Mouse (Mus musculus) midbrain, embryonic 15.5 days (tissue): ENCODE measurements at regions not wholly inside any gene's neighbourhood (a gene's known extent, or its start where the extent isn't known, plus 50 kb on each side); places are given as distances from the start of the nearest gene placed in this dataset.

Experiments
- ATAC-seq: fragments of 200-750 bp; cut with Nextera tagmentation; replicated peaks from 2 replicates; pipeline ENCODE4 v1.8.0; 2017; ENCODE audit warnings: moderate TSS enrichment
- H3K27ac ChIP-seq: fragments of 300-500 bp; sonication (generic); 2 replicates; pipeline ENCODE4 v1.5.1; 2015; ENCODE audit warnings: mild to moderate bottlenecking, inconsistent platforms
- H3K27me3 ChIP-seq: fragments of 300-500 bp; sonication (generic); replicated peaks from 2 replicates; pipeline ENCODE4 v1.6.1; 2015; ENCODE audit warnings: inconsistent platforms
- H3K36me3 ChIP-seq: fragments of 300-500 bp; sonication (generic); replicated peaks from 2 replicates; pipeline ENCODE4 v1.6.1; 2015; ENCODE audit warnings: inconsistent platforms
- H3K4me1 ChIP-seq: fragments of 300-500 bp; sonication (generic); 2 replicates; pipeline ENCODE4 v1.6.1; 2015; ENCODE audit warnings: inconsistent platforms
- H3K4me2 ChIP-seq: fragments of 300-500 bp; sonication (generic); 2 replicates; pipeline ENCODE4 v1.6.1; 2015; ENCODE audit warnings: inconsistent platforms, mild to moderate bottlenecking, moderate library complexity
- H3K4me3 ChIP-seq: fragments of 300-500 bp; sonication (generic); 2 replicates; pipeline ENCODE4 v1.5.1; 2015; ENCODE audit warnings: mild to moderate bottlenecking, inconsistent platforms
- H3K9ac ChIP-seq: fragments of 300-500 bp; sonication (generic); 2 replicates; pipeline ENCODE4 v1.6.1; 2015; ENCODE audit warnings: mild to moderate bottlenecking, inconsistent platforms
- H3K9me3 ChIP-seq: fragments of 300-500 bp; sonication (generic); 2 replicates; pipeline ENCODE4 v1.6.1; 2016; ENCODE audit warnings: inconsistent platforms
- WGBS: fragments of 180-500 bp; shearing (Covaris S2); methylation state at CpG from one replicate; pipeline ENCODE4 v1.1.7; 2015; ENCODE audit warnings: mixed read lengths; 5-methylcytosine and 5-hydroxymethylcytosine counted together

DNA sequence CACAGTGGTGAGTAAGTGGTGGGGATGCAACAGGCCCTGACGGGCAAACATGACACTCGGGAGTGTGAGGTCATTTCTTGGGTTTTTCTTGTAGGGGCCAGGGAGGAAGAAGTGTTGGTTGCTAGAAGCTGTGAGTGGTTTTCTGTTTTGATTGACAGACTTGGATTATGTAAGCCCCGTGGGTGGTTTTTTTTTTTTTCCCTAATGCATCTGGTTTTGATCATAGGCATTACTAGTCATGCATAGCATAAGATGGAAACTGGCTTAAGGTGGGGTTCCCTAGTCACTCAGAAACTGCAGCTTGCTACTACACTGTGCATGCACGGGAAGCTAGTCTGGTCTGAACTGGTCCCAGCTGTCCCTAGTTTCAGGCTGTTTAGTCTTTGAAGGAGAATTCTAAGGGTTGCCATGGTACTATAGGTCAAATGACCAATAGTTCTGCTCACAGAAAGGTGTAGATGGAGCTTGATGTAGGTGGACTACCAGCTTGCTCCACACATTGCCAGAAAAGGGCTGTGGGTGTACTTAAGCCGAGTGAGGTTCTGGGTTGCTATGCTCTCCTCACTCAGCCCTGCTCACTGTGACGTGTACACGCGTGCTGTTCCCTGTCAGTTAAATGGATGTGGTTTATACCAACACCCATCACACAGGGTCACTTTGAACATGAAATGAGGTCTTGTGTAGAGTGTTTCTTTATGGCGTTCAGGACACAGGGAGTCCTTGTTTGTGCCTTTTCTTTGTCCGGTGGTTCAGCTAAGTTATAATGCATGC is 301.9 kb downstream of the Fut8 start:
- Histone ChIP-seq H3K4me2 (no peak overlapping the region), H3K27ac (no peak overlapping the region), H3K4me3 (no peak overlapping the region), H3K9ac (no peak overlapping the region), H3K9me3 (no peaks in the 10 kb centered on the region), H3K36me3 (no peaks in the 10 kb centered on the region), H3K27me3 (no peaks in the 10 kb centered on the region), H3K4me1 (no peaks in the 10 kb centered on the region)
- WGBS = 84% methylated on average over 10 of the region's 10 CpGs
- no peak for ATAC-seq

DNA sequence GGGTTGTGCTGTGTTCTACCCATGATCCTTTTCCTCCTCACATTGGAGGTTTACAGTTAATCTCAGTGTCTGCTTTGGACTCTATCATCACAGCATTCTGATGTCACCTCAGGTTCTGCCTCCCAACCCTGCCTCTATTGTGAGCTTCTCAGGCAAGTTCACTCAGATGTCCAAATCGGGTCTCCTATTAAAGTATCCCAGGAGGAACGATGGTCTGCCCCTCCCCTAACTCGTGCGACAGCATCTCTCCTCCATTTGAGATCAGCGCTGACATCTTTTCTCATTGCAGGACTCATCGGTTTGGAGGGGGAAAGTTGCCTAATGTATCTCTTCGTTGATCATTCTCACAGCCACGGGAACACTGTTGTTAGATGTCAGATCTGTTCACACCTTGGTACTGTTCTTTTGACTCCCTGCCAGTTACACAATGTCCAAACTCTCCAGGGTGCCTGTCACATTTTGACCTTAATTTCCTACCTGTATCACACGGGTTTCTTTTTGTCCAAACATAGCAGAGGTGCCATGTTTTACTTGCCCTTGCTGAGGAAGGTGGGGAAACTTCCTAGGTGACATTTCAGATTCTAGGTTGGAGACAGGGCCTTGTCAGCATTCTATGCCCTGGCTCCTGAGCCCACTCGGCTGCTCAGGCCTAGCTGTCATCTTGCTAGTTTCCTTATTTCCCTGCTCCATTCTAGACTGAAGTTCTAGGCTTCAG is 303.3 kb downstream of the Fut8 start:
- Histone ChIP-seq H3K4me1 (no peaks in the 10 kb centered on the region), H3K4me2 (no peak overlapping the region), H3K27ac (no peak overlapping the region), H3K27me3 (no peaks in the 10 kb centered on the region), H3K36me3 (no peaks in the 10 kb centered on the region), H3K9ac (no peak overlapping the region), H3K9me3 (no peaks in the 10 kb centered on the region), H3K4me3 (no peak overlapping the region)
- WGBS = 90% methylated on average over 10 of the region's 10 CpGs
- ATAC-seq = no peak

DNA sequence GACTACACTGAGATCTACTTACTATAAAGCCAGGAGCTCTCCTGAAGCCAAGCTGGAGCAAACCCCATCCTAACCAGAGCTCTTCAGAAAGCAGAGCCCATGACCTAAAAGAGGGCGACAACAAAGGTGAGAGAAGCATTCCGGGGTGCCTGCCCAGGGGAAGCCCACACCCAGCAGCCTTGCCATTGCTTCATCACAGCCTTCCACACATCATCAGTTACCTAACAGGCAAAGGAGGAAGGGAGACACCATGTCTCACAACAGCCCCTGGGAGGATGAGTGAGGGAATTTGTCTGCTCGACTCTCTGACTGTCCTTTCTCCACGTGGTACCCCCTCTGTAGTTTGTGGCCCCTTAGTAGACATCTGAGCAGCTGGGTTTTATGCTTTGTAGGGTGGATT is 303.9 kb downstream of the Fut8 start:
- Histone ChIP-seq H3K27ac (no peak overlapping the region), H3K4me3 (no peak overlapping the region), H3K9me3 (no peaks in the 10 kb centered on the region), H3K4me2 (no peak overlapping the region), H3K4me1 (no peaks in the 10 kb centered on the region), H3K9ac (no peak overlapping the region), H3K27me3 (no peaks in the 10 kb centered on the region), H3K36me3 (no peaks in the 10 kb centered on the region)
- ATAC-seq = no peak
- 82% methylated on average over 4 of the region's 4 CpGs for WGBS

DNA sequence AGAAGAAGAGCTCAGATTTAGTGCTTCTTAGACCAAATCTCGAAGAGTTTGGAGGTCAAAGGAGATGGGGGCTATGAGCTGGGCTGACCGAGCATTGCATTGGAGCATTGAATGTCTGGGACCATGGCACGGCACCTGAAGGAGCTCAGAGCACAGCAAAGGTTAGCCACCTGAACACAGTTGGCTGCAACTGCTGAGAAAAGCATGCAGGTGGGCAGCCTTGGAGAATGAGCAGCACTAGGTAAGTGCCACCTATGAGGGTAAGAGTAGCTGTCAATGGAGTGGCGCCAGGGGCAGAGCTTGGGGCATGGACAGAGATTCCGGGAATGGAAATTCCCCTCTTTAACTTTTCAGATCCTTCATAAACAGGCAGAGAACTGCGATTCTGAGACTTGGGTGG is 305.7 kb downstream of the Fut8 start:
- H3K27me3 ChIP-seq = no peaks in the 10 kb centered on the region
- 87% methylated on average over 6 of the region's 6 CpGs for WGBS

DNA sequence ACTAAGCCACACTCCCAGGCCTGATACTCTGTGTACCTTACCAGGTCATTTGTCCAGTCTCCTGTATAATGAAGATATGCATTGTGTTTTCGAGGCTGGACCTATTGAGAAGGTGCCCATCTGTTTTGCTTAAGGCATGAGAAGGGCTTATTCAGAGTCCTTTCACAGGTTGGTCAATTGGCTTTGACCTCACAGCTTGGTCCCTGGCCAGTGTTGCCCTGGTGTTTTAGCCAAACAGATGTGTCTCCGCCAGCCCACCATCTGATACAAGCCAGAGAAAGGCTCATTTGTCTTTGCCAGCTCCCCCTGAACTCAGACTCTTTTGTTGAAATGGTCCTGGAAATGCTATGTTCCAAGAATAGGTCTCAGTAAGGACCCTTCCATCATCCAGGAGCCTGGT is 308.2 kb downstream of the Fut8 start:
- no peak for ATAC-seq
- Histone ChIP-seq H3K4me1 (no peaks in the 10 kb centered on the region), H3K9me3 (no peaks in the 10 kb centered on the region), H3K36me3 (no peaks in the 10 kb centered on the region), H3K4me2 (no peak overlapping the region), H3K9ac (no peak overlapping the region), H3K4me3 (no peak overlapping the region), H3K27me3 (no peaks in the 10 kb centered on the region), H3K27ac (no peak overlapping the region)
- WGBS = 71% methylated on average over 2 of the region's 2 CpGs

More for the DNA sequence above, 305.7 kb downstream of the Fut8 start:
- Histone ChIP-seq H3K27ac (no peak overlapping the region), H3K36me3 (no peaks in the 10 kb centered on the region), H3K4me3 (no peak overlapping the region), H3K9ac (no peak overlapping the region), H3K4me1 (no peaks in the 10 kb centered on the region), H3K9me3 (no peaks in the 10 kb centered on the region), H3K4me2 (no peak overlapping the region)
- ATAC-seq = no peak

DNA sequence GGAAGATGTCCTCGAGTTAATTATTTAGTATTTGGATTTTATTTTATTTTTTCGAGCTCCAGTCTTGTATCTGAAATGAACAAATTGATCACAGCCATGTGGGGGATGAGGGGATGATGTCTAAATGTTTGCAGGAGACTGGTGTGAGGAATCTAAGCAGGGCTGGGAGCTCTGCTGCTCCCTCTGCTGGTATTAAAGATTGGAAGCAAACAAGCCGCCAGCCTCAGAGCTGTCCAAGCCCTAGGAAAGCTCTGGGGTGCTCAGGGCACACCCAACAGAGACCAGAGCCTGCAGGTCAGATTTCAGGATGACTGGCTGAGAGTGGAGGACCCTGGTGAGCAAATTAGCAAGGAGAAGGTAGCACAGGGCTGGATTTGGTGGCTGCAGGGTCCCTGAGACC is 330.4 kb downstream of the Fut8 start:
- ATAC-seq = peak; percentile 75
- Histone ChIP-seq H3K36me3 (no peaks in the 10 kb centered on the region), H3K9ac (no peak overlapping the region), H3K27ac (no peak overlapping the region), H3K4me1 (no peaks in the 10 kb centered on the region), H3K4me3 (no peak overlapping the region), H3K9me3 (no peaks in the 10 kb centered on the region), H3K4me2 (no peak overlapping the region), H3K27me3 (no peaks in the 10 kb centered on the region)
- WGBS = 9% methylated on average over 3 of the region's 3 CpGs

DNA sequence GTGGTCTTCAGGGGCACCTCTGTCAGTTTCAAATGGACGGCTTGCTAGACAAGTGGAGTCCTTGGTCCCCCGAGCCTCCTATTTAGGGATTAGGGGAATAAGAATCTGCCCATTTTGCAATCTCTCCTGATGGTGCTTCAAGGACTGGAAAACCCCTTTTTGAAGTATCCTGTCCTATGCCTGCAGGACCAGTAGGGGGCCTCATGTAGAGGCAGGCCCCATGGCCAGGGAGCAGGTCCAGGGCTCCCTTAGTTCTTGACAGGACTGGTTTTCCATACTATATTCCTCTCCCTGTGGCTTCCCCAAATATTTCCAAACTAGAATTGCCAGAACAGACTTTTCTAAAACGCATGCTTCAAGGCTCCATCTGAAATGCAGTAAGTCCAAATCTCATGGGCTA is 332.6 kb downstream of the Fut8 start:
- H3K4me2 ChIP-seq = no peak overlapping the region
- no peak overlapping the region for H3K9ac ChIP-seq
- H3K36me3 ChIP-seq = no peaks in the 10 kb centered on the region
- no peaks in the 10 kb centered on the region for H3K9me3 ChIP-seq
- no peaks in the 10 kb centered on the region for H3K4me1 ChIP-seq
- H3K27me3 ChIP-seq = no peaks in the 10 kb centered on the region
- no peak overlapping the region for H3K4me3 ChIP-seq
- no peak overlapping the region for H3K27ac ChIP-seq
- WGBS = 76% methylated on average over 3 of the region's 3 CpGs
- no peak for ATAC-seq

DNA sequence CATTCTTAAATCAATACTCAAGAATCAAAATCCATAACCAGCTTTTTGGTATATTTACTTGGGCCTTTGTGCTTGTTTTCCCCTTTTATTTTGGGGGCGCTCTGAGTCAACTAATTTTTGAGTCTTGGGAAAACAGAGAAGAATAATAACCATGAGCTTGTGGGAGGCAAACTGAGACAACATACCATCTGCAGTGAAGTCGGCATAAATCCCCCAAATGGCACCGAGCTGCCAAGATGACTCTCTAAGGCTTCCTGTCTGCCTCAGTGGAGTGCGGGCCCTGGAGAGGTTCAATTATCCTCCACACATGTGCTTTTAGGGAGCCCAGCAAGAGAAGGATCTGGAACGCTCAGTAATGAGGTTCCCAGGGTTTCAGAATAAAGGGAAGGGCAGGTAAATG is 333.1 kb downstream of the Fut8 start:
- ATAC-seq = no peak
- Histone ChIP-seq H3K4me2 (no peak overlapping the region), H3K9me3 (no peaks in the 10 kb centered on the region), H3K27me3 (no peaks in the 10 kb centered on the region), H3K27ac (no peak overlapping the region), H3K9ac (no peak overlapping the region), H3K36me3 (no peaks in the 10 kb centered on the region), H3K4me3 (no peak overlapping the region), H3K4me1 (no peaks in the 10 kb centered on the region)
- 80% methylated on average over 5 of the region's 5 CpGs for whole genome bisulfite sequencing

DNA sequence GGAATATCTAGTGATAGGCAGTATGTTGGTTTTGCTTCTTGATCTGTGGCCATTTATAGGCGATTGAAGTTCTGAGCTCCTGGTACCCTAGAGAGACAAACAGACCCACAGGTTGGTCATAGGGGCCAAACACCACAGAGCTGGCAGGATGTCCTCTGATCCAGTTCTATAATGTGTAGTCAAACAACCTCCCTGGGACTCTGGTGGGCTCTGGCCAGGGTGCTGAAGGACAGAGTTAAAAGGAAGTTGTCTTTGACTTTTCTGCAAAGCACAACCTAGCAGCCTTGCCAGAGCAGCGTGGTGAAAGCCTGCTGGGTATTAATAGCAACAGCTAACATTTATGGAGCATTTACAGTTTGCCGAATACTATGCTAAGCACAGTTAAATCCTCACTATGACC is 337.1 kb downstream of the Fut8 start:
- H3K4me3 ChIP-seq = no peak overlapping the region
- no peak overlapping the region for H3K27ac ChIP-seq
- H3K27me3 ChIP-seq = no peaks in the 10 kb centered on the region
- 68% methylated on average over 3 of the region's 3 CpGs for WGBS
- no peak for ATAC-seq
- no peak overlapping the region for H3K4me2 ChIP-seq
- H3K9ac ChIP-seq = no peak overlapping the region
- H3K36me3 ChIP-seq = no peaks in the 10 kb centered on the region
- no peaks in the 10 kb centered on the region for H3K4me1 ChIP-seq
- H3K9me3 ChIP-seq = no peaks in the 10 kb centered on the region

DNA sequence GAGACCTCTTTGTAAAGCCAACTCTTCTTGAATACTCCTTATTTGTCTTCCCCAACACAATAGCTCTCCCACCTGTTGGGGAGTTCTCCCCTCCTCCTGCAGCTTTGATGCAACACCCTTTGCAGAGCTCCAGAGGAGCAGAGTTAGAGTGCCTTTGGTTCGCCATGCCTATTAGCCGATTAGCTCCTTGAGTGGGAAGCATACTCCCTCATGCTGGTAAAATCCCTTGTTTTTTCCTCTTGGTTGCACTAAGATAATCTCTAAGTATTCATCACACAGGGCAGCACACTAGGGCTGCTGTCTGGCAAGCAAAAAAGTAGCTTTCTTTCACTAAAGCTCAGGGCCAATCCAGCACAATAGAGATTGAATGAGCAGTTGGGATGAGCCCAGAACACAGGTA is 350.4 kb downstream of the Fut8 start:
- H3K27me3 ChIP-seq = no peaks in the 10 kb centered on the region
- no peak overlapping the region for H3K27ac ChIP-seq
- no peaks in the 10 kb centered on the region for H3K9me3 ChIP-seq
- no peak overlapping the region for H3K4me3 ChIP-seq
- H3K36me3 ChIP-seq = no peaks in the 10 kb centered on the region
- H3K4me1 ChIP-seq = no peaks in the 10 kb centered on the region
- H3K9ac ChIP-seq = no peak overlapping the region
- no peak for ATAC-seq
- no peak overlapping the region for H3K4me2 ChIP-seq
- 19% methylated on average over 2 of the region's 2 CpGs for WGBS

DNA sequence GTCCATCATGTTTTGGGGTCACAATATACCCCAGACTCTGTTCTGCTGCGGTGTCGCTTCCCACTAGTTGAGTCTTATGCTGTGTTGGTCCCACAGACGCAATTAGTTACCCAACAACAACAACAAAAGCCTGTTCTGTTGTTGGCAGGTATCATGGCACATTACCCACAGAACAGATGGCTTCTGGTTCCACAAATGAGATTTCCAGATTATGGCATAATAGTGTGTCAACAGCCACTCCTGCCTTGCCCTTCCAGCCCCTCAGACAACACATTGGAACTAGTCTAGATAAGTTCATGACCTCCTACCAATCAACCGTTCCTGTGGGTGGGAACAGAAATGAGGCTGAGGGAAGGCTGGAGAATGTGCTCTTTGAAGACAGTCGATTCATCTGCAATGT is 351.5 kb downstream of the Fut8 start:
- Histone ChIP-seq H3K9me3 (no peaks in the 10 kb centered on the region), H3K36me3 (no peaks in the 10 kb centered on the region), H3K4me1 (no peaks in the 10 kb centered on the region), H3K9ac (no peak overlapping the region), H3K4me2 (no peak overlapping the region), H3K27me3 (no peaks in the 10 kb centered on the region), H3K27ac (no peak overlapping the region), H3K4me3 (no peak overlapping the region)
- ATAC-seq = no peak
- WGBS = 79% methylated on average over 5 of the region's 5 CpGs

DNA sequence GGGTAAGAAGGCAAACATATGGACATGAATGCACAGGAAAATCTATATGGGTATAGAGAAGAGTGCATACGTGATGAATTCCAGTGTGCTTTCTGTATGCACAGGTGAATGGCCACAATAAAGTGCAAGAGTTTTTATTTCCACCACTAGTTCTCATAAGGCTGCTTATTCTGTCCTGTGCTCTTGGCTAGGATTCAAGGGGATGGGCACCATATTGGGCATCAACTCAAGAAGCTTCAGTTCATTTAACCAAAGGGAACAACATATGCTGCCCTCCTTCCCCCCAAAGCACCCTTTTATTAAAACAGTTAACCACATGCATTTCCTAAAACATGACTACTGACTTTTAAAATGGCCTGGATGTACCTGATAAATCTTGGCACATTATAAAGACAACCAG is 356.2 kb downstream of the Fut8 start:
- no peak for ATAC-seq
- no peak overlapping the region for H3K4me3 ChIP-seq
- 94% methylated on average over 1 of the region's 1 CpGs for WGBS
- peaks cover 10% of the 10 kb centered on the region; the same call in 1 of the 2 replicates for H3K4me1 ChIP-seq
- no peak overlapping the region for H3K9ac ChIP-seq
- no peaks in the 10 kb centered on the region for H3K27me3 ChIP-seq
- H3K9me3 ChIP-seq = no peaks in the 10 kb centered on the region
- no peaks in the 10 kb centered on the region for H3K36me3 ChIP-seq
- H3K27ac ChIP-seq = no peak overlapping the region
- H3K4me2 ChIP-seq = no peak overlapping the region

DNA sequence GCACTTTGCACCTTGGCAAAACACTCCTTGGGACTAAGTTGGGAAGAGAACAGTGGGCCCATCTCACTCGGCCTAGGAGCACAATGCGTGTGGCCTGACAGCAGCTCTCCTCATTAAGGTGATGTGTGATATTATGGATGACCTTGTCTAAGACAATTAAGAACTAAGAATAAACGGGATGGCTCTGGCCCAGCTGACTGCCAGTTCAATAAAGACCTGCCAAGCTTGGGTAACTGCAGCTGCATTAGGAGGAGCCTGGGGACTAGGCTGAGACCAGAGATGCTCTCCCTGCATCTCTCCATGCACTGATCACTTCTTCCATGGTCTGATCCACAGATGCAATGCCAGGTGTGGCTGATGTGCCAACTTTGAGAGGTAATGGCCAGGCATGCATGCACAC is 356.7 kb downstream of the Fut8 start:
- no peak for ATAC-seq
- Histone ChIP-seq H3K36me3 (no peaks in the 10 kb centered on the region), H3K9ac (no peak overlapping the region), H3K4me1 (peaks cover 10% of the 10 kb centered on the region; the same call in 1 of the 2 replicates), H3K4me3 (no peak overlapping the region), H3K27ac (no peak overlapping the region), H3K27me3 (no peaks in the 10 kb centered on the region), H3K9me3 (no peaks in the 10 kb centered on the region), H3K4me2 (no peak overlapping the region)
- 61% methylated on average over 3 of the region's 3 CpGs for WGBS
